Mouse (Mus musculus) neural tube, embryonic 11.5 days (tissue): Measurements from ENCODE around the gene Vrk2. TPM values are rescaled to one million over a fixed set of nuclear protein-coding genes. Genes with fewer than 3 reads are reported as not detected.

ENCODE experiments used
- ATAC-seq: fragments of 200-750 bp; cut with Nextera tagmentation; 2 replicates; pipeline ENCODE4 v1.8.0; 2017; ENCODE audit warnings: moderate number of reproducible peaks, mild to moderate bottlenecking, moderate TSS enrichment, moderate library complexity; ENCODE audit not compliant: insufficient read depth, low FRiP score, low TSS enrichment
- DNase-seq: peaks from one replicate; pipeline ENCODE4 v3.0.0-alpha.2; 2015; ENCODE audit warnings: low spot score
- H3K27ac ChIP-seq: fragments of 300-500 bp; sonication (generic); 2 replicates; pipeline ENCODE4 v1.5.1; 2014; ENCODE audit warnings: low read depth, mild to moderate bottlenecking, low read length
- H3K27me3 ChIP-seq: fragments of 300-500 bp; sonication (generic); 2 replicates; pipeline ENCODE4 v1.6.1; 2014; ENCODE audit warnings: mild to moderate bottlenecking, low read length, mixed read lengths; ENCODE audit not compliant: control insufficient read depth, insufficient read depth
- H3K36me3 ChIP-seq: fragments of 300-500 bp; sonication (generic); 2 replicates; pipeline ENCODE4 v1.6.1; 2014; ENCODE audit warnings: mild to moderate bottlenecking, low read length, moderate library complexity, mixed read lengths; ENCODE audit not compliant: control insufficient read depth, insufficient read depth
- H3K4me1 ChIP-seq: fragments of 300-500 bp; sonication (generic); 2 replicates; pipeline ENCODE4 v1.6.1; 2014; ENCODE audit warnings: low read length, mixed read lengths; ENCODE audit not compliant: control insufficient read depth, insufficient read depth
- H3K4me2 ChIP-seq: fragments of 300-500 bp; sonication (generic); 2 replicates; pipeline ENCODE4 v1.6.1; 2014; ENCODE audit warnings: low read depth, mild to moderate bottlenecking, moderate library complexity
- H3K4me3 ChIP-seq: fragments of 300-500 bp; sonication (generic); 2 replicates; pipeline ENCODE4 v1.5.1; 2014; ENCODE audit warnings: low read depth, low read length
- H3K9ac ChIP-seq: fragments of 300-500 bp; sonication (generic); 2 replicates; pipeline ENCODE4 v1.6.1; 2014; ENCODE audit warnings: mild to moderate bottlenecking, low read length
- H3K9me3 ChIP-seq: fragments of 300-500 bp; sonication (generic); 2 replicates; pipeline ENCODE4 v1.6.1; 2016; ENCODE audit warnings: low read length; ENCODE audit not compliant: control insufficient read depth
- WGBS: fragments of 180-500 bp; shearing (Covaris S2); extraction: QIAGEN DNeasy Blood & Tissue Kit; methylation state at CpG from one replicate; pipeline ENCODE4 v1.1.7; 2014; 5-methylcytosine and 5-hydroxymethylcytosine counted together
- polyA plus RNA-seq: library from polyadenylated mRNA; unstranded; fragments of >200 nt; fragmentation: Nextera tagmentation; extraction: Ambion mirVana; gene quantifications from 2 replicates; pipeline ENCODE4 v1.2.1, GENCODE M21; 2014

The Vrk2 gene
- polyA plus RNA-seq, 1 experiment from 2014 or later = 19.0 TPM

GRCm38 (mm10) chr11:26601571-26602175 lies 7.9 kb upstream of the Vrk2 start:
- ATAC-seq = no peak
- WGBS = 80% methylated on average over 2 of the region's 2 CpGs
- no peaks in the 10 kb centered on the region for H3K36me3 ChIP-seq
- no peak overlapping the region for H3K27ac ChIP-seq
- no peak overlapping the region for H3K4me3 ChIP-seq
- H3K4me2 ChIP-seq = no peak overlapping the region
- H3K27me3 ChIP-seq = no peaks in the 10 kb centered on the region
- no peak for DNase-seq
- H3K4me1 ChIP-seq = no peaks in the 10 kb centered on the region
- no peak overlapping the region for H3K9ac ChIP-seq
- no peaks in the 10 kb centered on the region for H3K9me3 ChIP-seq

DNA sequence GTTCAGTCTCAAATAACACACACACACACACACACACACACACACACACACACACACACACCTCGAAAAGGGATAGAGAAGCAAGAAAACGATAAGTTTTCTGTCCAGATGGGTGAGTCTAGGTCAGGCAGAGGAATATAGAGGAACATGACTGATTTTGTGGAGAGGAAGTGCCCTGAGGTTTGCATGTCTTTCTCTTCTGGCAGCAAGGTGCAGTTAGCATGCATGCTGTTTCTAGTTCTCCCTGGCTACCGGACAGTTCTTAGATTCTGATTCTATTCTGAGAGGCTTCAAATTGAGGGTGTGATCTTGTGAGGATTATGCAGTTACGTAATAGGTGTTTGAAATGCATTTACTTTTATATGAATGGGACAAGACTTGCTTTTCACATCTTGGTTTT lies 6.9 kb upstream of the Vrk2 start:
- Histone ChIP-seq H3K4me2 (no peak overlapping the region), H3K9ac (no peak overlapping the region), H3K4me3 (no peak overlapping the region), H3K4me1 (no peaks in the 10 kb centered on the region), H3K27ac (no peak overlapping the region), H3K36me3 (no peaks in the 10 kb centered on the region), H3K9me3 (no peaks in the 10 kb centered on the region), H3K27me3 (no peaks in the 10 kb centered on the region)
- no peak for ATAC-seq
- DNase-seq = no peak
- WGBS = 90% methylated on average over 4 of the region's 4 CpGs

DNA sequence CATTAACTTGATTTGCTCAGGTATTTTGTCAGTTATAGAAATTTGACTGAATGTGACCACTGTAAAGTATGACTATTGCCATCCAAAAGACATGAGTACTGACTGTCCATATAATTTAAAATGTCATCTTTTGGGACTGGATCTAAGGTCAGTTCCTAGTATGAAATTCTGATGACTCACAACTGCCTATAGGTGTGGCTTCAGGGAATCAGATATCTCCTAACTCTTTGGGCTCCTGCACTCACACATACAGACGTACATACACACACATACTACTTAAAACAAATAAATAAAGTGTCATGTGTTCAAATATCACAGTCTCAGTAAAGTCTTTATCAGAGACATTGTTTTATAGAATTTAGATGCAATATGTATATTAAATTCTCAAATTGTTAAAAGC lies 5.1 kb upstream of the Vrk2 start:
- H3K27me3 ChIP-seq = no peaks in the 10 kb centered on the region
- no peak overlapping the region for H3K4me3 ChIP-seq
- ATAC-seq = no peak
- 76% methylated on average over 1 of the region's 1 CpGs for WGBS
- no peak overlapping the region for H3K4me2 ChIP-seq
- no peak overlapping the region for H3K9ac ChIP-seq
- H3K36me3 ChIP-seq = no peaks in the 10 kb centered on the region
- DNase-seq = no peak
- no peak overlapping the region for H3K27ac ChIP-seq
- no peaks in the 10 kb centered on the region for H3K4me1 ChIP-seq
- H3K9me3 ChIP-seq = no peaks in the 10 kb centered on the region

DNA sequence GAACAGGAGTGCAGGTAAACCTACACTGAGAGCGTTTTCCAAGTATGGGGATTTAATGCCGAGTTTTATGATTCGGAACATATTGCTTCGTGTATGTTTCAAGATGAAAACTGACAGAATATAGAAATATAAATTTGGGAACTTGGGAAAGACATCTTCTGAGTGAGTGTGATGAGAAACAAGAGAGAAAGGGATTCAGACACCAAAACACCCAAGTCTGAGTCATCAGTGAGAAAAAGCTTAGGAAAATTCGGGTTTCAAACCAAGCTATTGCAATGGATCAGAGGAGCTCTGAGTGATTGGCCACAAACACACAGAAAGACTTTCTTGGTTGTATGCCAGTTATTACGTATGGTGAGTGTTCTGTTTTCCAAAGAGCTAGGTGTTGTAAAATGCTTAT lies 4.0 kb upstream of the Vrk2 start:
- Histone ChIP-seq H3K4me1 (no peaks in the 10 kb centered on the region), H3K9ac (no peak overlapping the region), H3K27me3 (no peaks in the 10 kb centered on the region), H3K4me2 (no peak overlapping the region), H3K36me3 (no peaks in the 10 kb centered on the region), H3K9me3 (no peaks in the 10 kb centered on the region), H3K27ac (no peak overlapping the region), H3K4me3 (no peak overlapping the region)
- no peak for ATAC-seq
- WGBS = 87% methylated on average over 6 of the region's 6 CpGs
- DNase-seq = no peak

DNA sequence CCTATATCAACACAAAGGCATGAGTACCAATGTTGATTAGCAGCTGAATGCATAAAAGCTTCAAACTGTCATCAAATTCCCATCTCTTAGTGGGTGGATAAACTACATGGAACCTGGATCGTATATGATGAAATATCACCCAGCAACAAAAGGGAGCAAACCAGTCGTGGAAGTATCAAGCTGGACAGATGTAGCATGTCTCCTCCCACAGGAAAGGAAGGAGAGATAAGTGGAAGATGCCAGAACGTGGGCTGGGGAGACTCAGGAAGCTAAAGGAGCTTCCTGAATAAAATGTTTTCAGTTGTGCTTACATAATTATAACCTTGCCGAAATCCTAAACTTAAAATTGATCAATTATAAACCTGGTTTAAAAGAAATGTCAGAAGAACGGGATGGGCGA lies 3.3 kb upstream of the Vrk2 start:
- no peak overlapping the region for H3K27ac ChIP-seq
- H3K9ac ChIP-seq = no peak overlapping the region
- no peak overlapping the region for H3K4me3 ChIP-seq
- no peaks in the 10 kb centered on the region for H3K36me3 ChIP-seq
- ATAC-seq (no peak), DNase-seq (no peak)
- no peak overlapping the region for H3K4me2 ChIP-seq
- H3K27me3 ChIP-seq = no peaks in the 10 kb centered on the region
- 83% methylated on average over 6 of the region's 6 CpGs for WGBS
- H3K4me1 ChIP-seq = no peaks in the 10 kb centered on the region
- no peaks in the 10 kb centered on the region for H3K9me3 ChIP-seq

DNA sequence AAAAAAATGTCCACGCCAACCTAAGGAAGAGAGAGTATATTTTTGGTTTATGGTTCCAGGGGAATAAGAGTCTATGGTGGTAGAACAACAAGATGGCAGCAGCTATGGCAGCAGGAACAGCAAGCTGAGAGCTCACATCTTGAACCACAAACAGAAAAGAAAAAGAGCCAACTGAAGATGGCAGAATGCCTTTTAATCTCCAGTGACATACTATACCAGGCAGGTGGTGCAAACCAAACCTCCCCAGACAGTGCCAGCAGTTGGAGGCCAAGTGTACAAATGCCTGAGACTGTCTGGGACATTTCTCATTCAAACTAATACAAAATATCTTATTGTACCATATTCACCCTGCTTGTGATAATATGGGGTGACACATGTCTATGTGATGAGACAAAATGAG lies 2.4 kb upstream of the Vrk2 start:
- DNase-seq = no peak
- Histone ChIP-seq H3K27ac (no peak overlapping the region), H3K4me1 (no peaks in the 10 kb centered on the region), H3K4me3 (no peak overlapping the region), H3K27me3 (no peaks in the 10 kb centered on the region), H3K9ac (no peak overlapping the region), H3K4me2 (no peak overlapping the region), H3K9me3 (no peaks in the 10 kb centered on the region), H3K36me3 (no peaks in the 10 kb centered on the region)
- ATAC-seq = no peak
- WGBS = 93% methylated on average over 1 of the region's 1 CpGs

DNA sequence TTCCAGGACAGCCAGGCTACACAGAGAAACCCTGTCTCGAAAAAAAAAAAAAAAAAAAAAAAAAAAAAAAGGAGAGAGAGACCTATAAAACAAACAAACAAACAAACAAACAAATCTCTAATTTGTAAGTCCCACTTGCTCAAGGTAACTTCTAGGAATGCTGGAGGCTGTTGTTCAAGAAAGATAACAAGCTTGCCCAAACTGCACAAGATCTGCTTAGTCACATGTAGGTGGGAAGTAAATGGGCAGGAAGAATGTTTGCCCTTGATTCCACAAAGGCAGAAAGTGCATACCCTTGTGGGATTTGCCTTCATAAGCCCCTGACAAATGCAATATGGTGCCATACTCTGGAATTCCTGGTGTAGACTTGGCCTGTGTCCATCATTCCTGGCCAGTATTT lies 688 bp upstream of the Vrk2 start:
- DNase-seq (no peak), ATAC-seq (no peak)
- no peak overlapping the region for H3K9ac ChIP-seq
- H3K4me1 ChIP-seq = no peaks in the 10 kb centered on the region
- 100% methylated on average over 1 of the region's 1 CpGs for WGBS
- no peaks in the 10 kb centered on the region for H3K9me3 ChIP-seq
- no peak overlapping the region for H3K4me2 ChIP-seq
- no peak overlapping the region for H3K4me3 ChIP-seq
- H3K27me3 ChIP-seq = no peaks in the 10 kb centered on the region
- no peak overlapping the region for H3K27ac ChIP-seq
- no peaks in the 10 kb centered on the region for H3K36me3 ChIP-seq

GRCm38 (mm10) chr11:26592395-26593053 lies 1.3 kb downstream of the Vrk2 start:
- Histone ChIP-seq H3K27ac (no peak overlapping the region), H3K27me3 (no peaks in the 10 kb centered on the region), H3K9me3 (no peaks in the 10 kb centered on the region), H3K4me2 (peak overlapping the region; percentile 62), H3K4me1 (no peaks in the 10 kb centered on the region), H3K36me3 (no peaks in the 10 kb centered on the region), H3K4me3 (peak overlapping the region; percentile 60), H3K9ac (peak overlapping the region; percentile 88)
- DNase-seq = no peak
- ATAC-seq = no peak
- 23% methylated on average over 6 of the region's 6 CpGs for WGBS

GRCm38 (mm10) chr11:26587184-26587524 lies 6.6 kb downstream of the Vrk2 start:
- ATAC-seq (no peak), DNase-seq (no peak)
- Histone ChIP-seq H3K9ac (no peak overlapping the region), H3K9me3 (no peaks in the 10 kb centered on the region), H3K4me2 (no peak overlapping the region), H3K27ac (no peak overlapping the region), H3K36me3 (no peaks in the 10 kb centered on the region), H3K4me3 (no peak overlapping the region), H3K4me1 (no peaks in the 10 kb centered on the region), H3K27me3 (no peaks in the 10 kb centered on the region)
- WGBS = 100% methylated on average over 1 of the region's 1 CpGs
